Mouse (Mus musculus) liver, embryonic 12.5 days (tissue): ENCODE data around the gene Olfr630. TPM values are rescaled to one million over a fixed set of nuclear protein-coding genes. Genes with fewer than 3 reads are reported as not detected.
"Not testable (repeated sequence)": the region's sequence is repeated elsewhere in the genome, so short reads cannot be mapped to it uniquely, and the experiment has no call there.

Source experiments
- ATAC-seq: fragments of 200-750 bp; cut with Nextera tagmentation; 2 replicates; pipeline ENCODE4 v1.8.0; 2017; ENCODE audit warnings: moderate number of reproducible peaks, mild to moderate bottlenecking, moderate library complexity
- H3K27ac ChIP-seq: fragments of 300-500 bp; sonication (generic); 2 replicates; pipeline ENCODE4 v1.5.1; 2016; ENCODE audit warnings: mild to moderate bottlenecking
- H3K27me3 ChIP-seq: fragments of 300-500 bp; sonication (generic); replicated peaks from 2 replicates; pipeline ENCODE4 v1.6.1; 2016; ENCODE audit warnings: mild to moderate bottlenecking, moderate library complexity
- H3K36me3 ChIP-seq: fragments of 300-500 bp; sonication (generic); 2 replicates; pipeline ENCODE4 v1.6.1; 2016; ENCODE audit warnings: mild to moderate bottlenecking, moderate library complexity
- H3K4me1 ChIP-seq: fragments of 300-500 bp; sonication (generic); 2 replicates; pipeline ENCODE4 v1.6.1; 2016
- H3K4me2 ChIP-seq: fragments of 300-500 bp; sonication (generic); 2 replicates; pipeline ENCODE4 v1.6.1; 2016; ENCODE audit warnings: mild to moderate bottlenecking, moderate library complexity
- H3K4me3 ChIP-seq: fragments of 300-500 bp; sonication (generic); 2 replicates; pipeline ENCODE4 v1.5.1; 2016; ENCODE audit warnings: mild to moderate bottlenecking, moderate library complexity
- H3K9ac ChIP-seq: fragments of 300-500 bp; sonication (generic); 2 replicates; pipeline ENCODE4 v1.6.1; 2016; ENCODE audit warnings: mild to moderate bottlenecking, moderate library complexity
- H3K9me3 ChIP-seq: fragments of 300-500 bp; sonication (generic); replicated peaks from 2 replicates; pipeline ENCODE4 v1.6.1; 2016; ENCODE audit warnings: mild to moderate bottlenecking, moderate library complexity
- WGBS: fragments of 180-500 bp; shearing (Covaris S2); methylation state at CpG from one replicate; pipeline ENCODE4 v1.1.7; 2016; ENCODE audit not compliant: insufficient replicate concordance; 5-methylcytosine and 5-hydroxymethylcytosine counted together
- polyA plus RNA-seq: library from polyadenylated mRNA; unstranded; fragments of >200 nt; fragmentation: Nextera tagmentation; extraction: Ambion mirVana; gene quantifications from 2 replicates; pipeline ENCODE4 v1.2.1, GENCODE M21; 2016

Olfr630 gene
- polyA plus RNA-seq = not detected in 2 replicates

DNA sequence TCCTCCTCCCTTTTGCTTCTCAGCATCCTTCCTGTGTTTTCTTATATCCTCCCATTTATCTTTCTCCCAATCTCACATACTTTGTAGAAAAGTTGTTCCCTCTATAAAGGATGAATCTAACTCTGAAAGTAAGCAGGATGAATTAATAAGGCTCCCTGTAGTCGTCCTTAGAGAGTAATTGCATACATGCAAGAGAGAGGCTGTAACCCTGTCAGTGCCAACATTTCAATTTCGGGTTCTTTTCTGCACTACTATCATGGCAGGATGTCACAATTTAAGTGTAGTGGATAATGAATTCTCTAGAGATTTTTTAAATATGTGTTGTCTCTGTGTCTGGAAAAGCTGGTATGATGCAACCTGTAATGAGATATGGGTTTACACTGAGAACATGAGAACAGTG is at the start of gene Olfr630:
TSS of gene Olfr630 (minus strand) at position 101 of the 400 bp plus-strand sequence.
- no peak within 1 kb of the TSS for H3K4me3 ChIP-seq
- WGBS = 42% methylated on average over 2 of the region's 2 CpGs
- no peaks in the 10 kb centered on the region for H3K4me1 ChIP-seq
- no peak for ATAC-seq
- no peak within 1 kb of the TSS for H3K4me2 ChIP-seq
- H3K27ac ChIP-seq = no peak within 1 kb of the TSS
- H3K9ac ChIP-seq = no peak within 1 kb of the TSS
- no peaks in the 10 kb centered on the region for H3K36me3 ChIP-seq
- H3K27me3 ChIP-seq = no peaks in the 10 kb centered on the region
- H3K9me3 ChIP-seq = no peaks in the 10 kb centered on the region

GRCm38 (mm10) chr7:103806856-103807255 is 49.7 kb upstream of the Olfr630 start:
- Histone ChIP-seq H3K4me1 (peaks cover 41% of the 10 kb centered on the region), H3K9me3 (no peaks in the 10 kb centered on the region), H3K9ac (peak overlapping the region; percentile 40), H3K36me3 (no peaks in the 10 kb centered on the region), H3K4me3 (no peak overlapping the region), H3K27ac (peak overlapping the region; percentile 75), H3K4me2 (no peak overlapping the region), H3K27me3 (no peaks in the 10 kb centered on the region)
- 55% methylated on average over 1 of the region's 1 CpGs for WGBS
- ATAC-seq = no peak

DNA sequence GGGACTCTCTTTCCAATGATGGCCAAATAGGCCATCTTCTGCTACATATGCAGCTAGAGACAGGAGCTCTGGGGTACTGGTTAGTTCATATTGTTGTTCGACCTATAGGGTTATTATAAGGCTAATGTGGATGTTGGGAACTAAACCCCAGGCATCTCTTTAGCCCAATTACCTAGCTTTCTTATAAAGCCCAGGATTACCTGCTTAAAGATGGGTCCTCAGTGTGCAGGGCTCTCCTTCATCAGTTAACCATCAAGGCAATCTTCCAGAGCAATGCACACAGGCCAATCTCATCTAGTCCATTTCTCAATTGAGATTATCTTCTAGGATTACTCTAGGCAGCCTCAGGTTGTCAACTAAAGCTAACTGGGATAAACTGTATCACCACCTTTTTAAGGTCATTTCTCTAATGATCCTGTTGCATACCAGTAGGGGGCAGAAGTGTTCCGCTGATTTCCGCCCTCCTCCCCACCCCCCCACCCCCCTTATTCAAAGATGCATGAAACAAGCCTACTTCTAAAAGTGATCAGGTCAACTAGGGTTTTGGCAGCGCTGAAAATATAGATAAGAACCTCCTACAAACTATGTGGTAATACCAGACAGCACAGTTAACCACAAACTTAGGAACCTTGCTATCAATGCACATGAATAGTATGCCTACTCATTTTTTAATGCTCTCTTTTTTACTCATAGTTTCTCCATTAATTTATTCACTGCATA is 35.7 kb upstream of the Olfr630 start:
- no peak overlapping the region for H3K4me2 ChIP-seq
- 2% methylated on average over 4 of the region's 4 CpGs for WGBS
- H3K27me3 ChIP-seq = no peaks in the 10 kb centered on the region
- H3K9me3 ChIP-seq = no peaks in the 10 kb centered on the region
- H3K4me3 ChIP-seq = no peak overlapping the region
- peak; percentile 93 for ATAC-seq
- H3K36me3 ChIP-seq = no peaks in the 10 kb centered on the region
- H3K9ac ChIP-seq = no peak overlapping the region
- peaks cover 9% of the 10 kb centered on the region for H3K4me1 ChIP-seq
- H3K27ac ChIP-seq = peak overlapping the region; percentile 10; the same call in 1 of the 2 replicates

DNA sequence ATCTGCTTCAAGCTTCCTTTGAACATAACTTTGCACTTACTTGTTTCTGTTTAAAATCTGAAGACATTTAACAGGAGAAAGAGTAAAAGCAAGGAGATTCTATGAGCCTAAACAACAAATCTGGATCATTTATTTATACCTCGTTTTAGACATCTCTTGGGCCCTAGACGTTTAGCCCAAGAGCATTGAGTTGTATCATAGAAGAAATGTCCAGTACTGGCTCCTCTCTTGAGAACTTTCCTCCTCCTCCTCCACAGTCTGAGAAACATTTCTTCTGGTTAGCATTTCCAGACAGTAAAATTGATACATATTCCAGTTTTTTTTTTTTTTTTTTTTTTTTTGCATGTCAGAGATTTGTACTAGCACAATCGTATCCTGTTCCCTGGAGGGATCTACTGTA is 34.6 kb upstream of the Olfr630 start, which contains the start of gene Olfr67:
TSS of gene Olfr67 (minus strand) at position 101 of the 400 bp plus-strand sequence.
- WGBS = 73% methylated on average over 3 of the region's 3 CpGs
- no peak for ATAC-seq
- H3K27ac ChIP-seq = peak within 1 kb of the TSS; percentile 10; the same call in 1 of the 2 replicates

GRCm38 (mm10) chr7:103779598-103779997 is 22.5 kb upstream of the Olfr630 start, which contains the start of gene Olfr68:
TSS of gene Olfr68 (minus strand) at chr7:103779698.
- peaks cover 8% of the 10 kb centered on the region; the same call in 1 of the 2 replicates for H3K4me1 ChIP-seq
- H3K36me3 ChIP-seq = no peaks in the 10 kb centered on the region
- H3K4me3 ChIP-seq = no peak within 1 kb of the TSS
- WGBS = 65% methylated on average over 3 of the region's 3 CpGs
- ATAC-seq = no peak
- no peak within 1 kb of the TSS for H3K27ac ChIP-seq
- no peak within 1 kb of the TSS for H3K4me2 ChIP-seq
- H3K9ac ChIP-seq = no peak within 1 kb of the TSS
- H3K27me3 ChIP-seq = no peaks in the 10 kb centered on the region
- no peaks in the 10 kb centered on the region for H3K9me3 ChIP-seq

More for the DNA sequence above, 34.6 kb upstream of the Olfr630 start, which contains the start of gene Olfr67:
- Histone ChIP-seq H3K4me1 (peaks cover 9% of the 10 kb centered on the region), H3K9me3 (no peaks in the 10 kb centered on the region), H3K36me3 (no peaks in the 10 kb centered on the region), H3K9ac (no peak within 1 kb of the TSS), H3K4me2 (no peak within 1 kb of the TSS), H3K4me3 (no peak within 1 kb of the TSS), H3K27me3 (no peaks in the 10 kb centered on the region)

- peak; percentile 96 for ATAC-seq
- H3K9me3 ChIP-seq, H3K4me3 ChIP-seq, H3K36me3 ChIP-seq, H3K9ac ChIP-seq, H3K27me3 ChIP-seq, H3K4me1 ChIP-seq, H3K27ac ChIP-seq, H3K4me2 ChIP-seq: not testable (repeated sequence)
- WGBS = 34% methylated on average over 4 of the region's 4 CpGs
Observed at GRCm38 (mm10) chr7:103777652-103778051, 20.5 kb upstream of the Olfr630 start.

GRCm38 (mm10) chr7:103771494-103771893 is 14.4 kb upstream of the Olfr630 start, which contains the start of gene Olfr69:
TSS of gene Olfr69 (minus strand) at chr7:103771594.
- Histone ChIP-seq H3K27me3 (no peaks in the 10 kb centered on the region; the same call in 1 of the 2 replicates), H3K9ac (no peak within 1 kb of the TSS), H3K36me3 (no peaks in the 10 kb centered on the region), H3K4me3 (no peak within 1 kb of the TSS), H3K9me3 (no peaks in the 10 kb centered on the region), H3K27ac (no peak within 1 kb of the TSS), H3K4me2 (no peak within 1 kb of the TSS), H3K4me1 (no peaks in the 10 kb centered on the region)
- no peak for ATAC-seq
- 67% methylated on average over 2 of the region's 2 CpGs for WGBS

GRCm38 (mm10) chr7:103767687-103768086 is 10.6 kb upstream of the Olfr630 start:
- ATAC-seq = peak; percentile 88
- WGBS = 34% methylated on average over 6 of the region's 6 CpGs

DNA sequence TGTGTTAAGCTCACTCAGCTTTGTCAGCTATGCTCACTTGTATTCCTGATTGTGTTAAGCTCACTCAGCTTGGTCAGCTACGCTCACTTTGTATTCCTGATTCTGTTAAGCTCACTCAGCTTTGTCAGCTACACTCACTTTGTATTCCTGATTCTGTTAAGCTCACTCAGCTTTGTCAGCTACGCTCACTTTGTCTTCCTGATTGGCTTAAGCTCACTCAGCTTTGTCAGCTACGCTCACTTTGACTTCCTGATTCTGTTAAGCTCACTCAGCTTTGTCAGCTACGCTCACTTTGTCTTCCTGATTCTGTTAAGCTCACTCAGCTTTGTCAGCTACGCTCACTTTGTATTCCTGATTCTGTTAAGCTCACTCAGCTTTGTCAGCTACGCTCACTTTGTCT is 5.1 kb upstream of the Olfr630 start:
- not testable (repeated sequence) for H3K27ac ChIP-seq, H3K9me3 ChIP-seq, ATAC-seq, H3K27me3 ChIP-seq, H3K36me3 ChIP-seq, H3K4me2 ChIP-seq, H3K4me3 ChIP-seq, H3K4me1 ChIP-seq, H3K9ac ChIP-seq
- WGBS = 57% methylated on average over 6 of the region's 6 CpGs

More at GRCm38 (mm10) chr7:103767687-103768086, 10.6 kb upstream of the Olfr630 start:
- not testable (repeated sequence) for H3K27me3 ChIP-seq, H3K9ac ChIP-seq, H3K9me3 ChIP-seq, H3K4me1 ChIP-seq, H3K4me3 ChIP-seq, H3K36me3 ChIP-seq, H3K27ac ChIP-seq
- 0 out of 2 replicates have a peak overlapping the region, but pooled peaks have one; percentile 18 for H3K4me2 ChIP-seq

DNA sequence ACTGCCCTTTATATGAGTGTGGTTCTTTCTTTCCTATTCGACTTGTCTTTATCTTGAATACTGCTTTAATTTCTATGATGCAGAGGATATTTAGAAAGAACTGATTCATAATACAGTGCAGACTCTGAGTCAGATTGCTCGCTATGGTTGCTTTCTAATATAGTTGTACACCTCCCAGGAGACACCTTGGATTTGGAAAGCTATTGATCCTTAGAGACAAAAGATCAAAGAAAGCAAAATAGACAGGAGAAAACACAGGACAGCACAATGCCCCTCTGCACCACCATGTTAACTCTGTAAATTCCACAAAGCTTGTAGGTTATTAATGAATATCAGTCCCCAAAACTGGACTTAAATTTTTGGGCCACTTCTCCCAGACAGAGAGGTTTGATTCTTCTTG is 12.3 kb downstream of the Olfr630 start, which contains the start of gene Olfr629:
TSS of gene Olfr629 (minus strand) at position 101 of the 400 bp plus-strand sequence.
- Histone ChIP-seq H3K27ac (no peak within 1 kb of the TSS), H3K36me3 (no peaks in the 10 kb centered on the region), H3K4me3 (no peak within 1 kb of the TSS), H3K27me3 (no peaks in the 10 kb centered on the region), H3K4me1 (no peaks in the 10 kb centered on the region), H3K4me2 (no peak within 1 kb of the TSS), H3K9me3 (no peaks in the 10 kb centered on the region), H3K9ac (no peak within 1 kb of the TSS)
- ATAC-seq = no peak
- 65% methylated on average over 2 of the region's 2 CpGs for WGBS

GRCm38 (mm10) chr7:103730074-103730473 is 27.1 kb downstream of the Olfr630 start, which contains the start of gene Olfr628:
TSS of gene Olfr628 (plus strand) at chr7:103730374.
- Histone ChIP-seq H3K27me3 (no peaks in the 10 kb centered on the region), H3K36me3 (no peaks in the 10 kb centered on the region), H3K27ac (no peak within 1 kb of the TSS), H3K4me2 (no peak within 1 kb of the TSS), H3K9me3 (no peaks in the 10 kb centered on the region), H3K4me1 (no peaks in the 10 kb centered on the region), H3K4me3 (no peak within 1 kb of the TSS), H3K9ac (no peak within 1 kb of the TSS)
- WGBS = 68% methylated on average over 1 of the region's 1 CpGs
- ATAC-seq = no peak

- not testable (repeated sequence) for H3K27ac ChIP-seq, H3K4me3 ChIP-seq, H3K36me3 ChIP-seq, H3K4me1 ChIP-seq, ATAC-seq, H3K4me2 ChIP-seq, H3K9me3 ChIP-seq, H3K9ac ChIP-seq, H3K27me3 ChIP-seq
- 83% methylated on average over 1 of the region's 1 CpGs for WGBS
Observed at GRCm38 (mm10) chr7:103716398-103716797, 40.7 kb downstream of the Olfr630 start.
